Mouse (Mus musculus): ENCODE results near the gene Manbal.

The Manbal gene

GRCm38 (mm10) chr2:157437123-157437522 lies 69.7 kb downstream of the Manbal start:
- no peak for DNase-seq (ENCODE audit: low spot score)

GRCm38 (mm10) chr2:157441363-157441762 lies 74.0 kb downstream of the Manbal start:
- DNase-seq (ENCODE audit: low spot score) = no peak

All from layer of hippocampus, adult 11-12 months (tissue).